Mouse (Mus musculus) midbrain, postnatal 0 days (tissue): ENCODE data around the gene Atp13a4. TPM values are rescaled to one million over a fixed set of nuclear protein-coding genes. Genes with fewer than 3 reads are reported as not detected.

Source experiments
- ATAC-seq: fragments of 200-750 bp; cut with Nextera tagmentation; 2 replicates; pipeline ENCODE4 v1.8.0; 2017; ENCODE audit warnings: moderate number of reproducible peaks, mild to moderate bottlenecking, moderate TSS enrichment, moderate library complexity; ENCODE audit not compliant: low FRiP score
- DNase-seq: peaks from one replicate; pipeline ENCODE4 v3.0.0-alpha.2; 2015; ENCODE audit warnings: low spot score
- H3K27ac ChIP-seq: fragments of 300-500 bp; sonication (generic); 2 replicates; pipeline ENCODE4 v1.5.1; 2014; ENCODE audit warnings: low read depth, mild to moderate bottlenecking, low read length, mixed read lengths
- H3K27me3 ChIP-seq: fragments of 300-500 bp; sonication (generic); 2 replicates; pipeline ENCODE4 v1.6.1; 2014; ENCODE audit warnings: low read length, control low read depth, mixed read lengths; ENCODE audit not compliant: insufficient read depth
- H3K36me3 ChIP-seq: fragments of 300-500 bp; sonication (generic); 2 replicates; pipeline ENCODE4 v1.6.1; 2014; ENCODE audit warnings: low read length, control low read depth, mixed read lengths; ENCODE audit not compliant: insufficient read depth
- H3K4me1 ChIP-seq: fragments of 300-500 bp; sonication (generic); 2 replicates; pipeline ENCODE4 v1.6.1; 2014; ENCODE audit warnings: mild to moderate bottlenecking, control low read depth, antibody characterized with exemption, low read length, mixed read lengths; ENCODE audit not compliant: insufficient read depth
- H3K4me2 ChIP-seq: fragments of 300-500 bp; sonication (generic); 2 replicates; pipeline ENCODE4 v1.6.1; 2014; ENCODE audit warnings: low read depth, mild to moderate bottlenecking, low read length, mixed read lengths; ENCODE audit not compliant: poor library complexity, severe bottlenecking
- H3K4me3 ChIP-seq: fragments of 300-500 bp; sonication (generic); 2 replicates; pipeline ENCODE4 v1.5.1; 2014; ENCODE audit warnings: low read depth, mild to moderate bottlenecking, low read length, moderate library complexity
- H3K9ac ChIP-seq: fragments of 300-500 bp; sonication (generic); replicated peaks from 2 replicates; pipeline ENCODE4 v1.6.1; 2014; ENCODE audit warnings: mild to moderate bottlenecking, low read length, moderate library complexity, mixed read lengths; ENCODE audit not compliant: poor library complexity, severe bottlenecking
- H3K9me3 ChIP-seq: fragments of 300-500 bp; sonication (generic); 2 replicates; pipeline ENCODE4 v1.6.1; 2016; ENCODE audit warnings: low read length, control low read depth
- CTCF ChIP-seq: IDR thresholded peaks from 2 replicates; pipeline ENCODE4 v1.5.1; 2016; ENCODE audit warnings: antibody characterized with exemption, mild to moderate bottlenecking
- WGBS: fragments of 180-500 bp; shearing (Covaris S2); extraction: QIAGEN DNeasy Blood & Tissue Kit; methylation state at CpG from one replicate; pipeline ENCODE4 v1.1.7; 2014; 5-methylcytosine and 5-hydroxymethylcytosine counted together
- polyA plus RNA-seq: library from polyadenylated mRNA; unstranded; fragments of >200 nt; fragmentation: Nextera tagmentation; extraction: Ambion mirVana; gene quantifications from 2 replicates; pipeline ENCODE4 v1.2.1, GENCODE M21; 2015
- total RNA-seq: library from RNA; depleted of rRNA; stranded (reverse); fragments of >200 nt; gene quantifications from 2 replicates; pipeline ENCODE4 v1.2.3, GENCODE M21; 2014

The Atp13a4 gene
- total and polyA plus RNA-seq, 2 experiments from 2014 or later, result 3.0 to 3.1 TPM

- WGBS, result 2% methylated on average over 7 of the region's 7 CpGs
- no peak overlapping the region for H3K4me3 ChIP-seq
- peak overlapping the region; percentile 38 for H3K4me2 ChIP-seq
- H3K27ac ChIP-seq, result no peak overlapping the region
- H3K27me3 ChIP-seq, result peaks cover 4% of the 10 kb centered on the region; the same call in 1 of the 2 replicates
- no peaks in the 10 kb centered on the region for H3K4me1 ChIP-seq
- no peak overlapping the region for H3K9ac ChIP-seq
- peak; percentile 88 for TF ChIP-seq CTCF
- H3K36me3 ChIP-seq, result no peaks in the 10 kb centered on the region
- H3K9me3 ChIP-seq, result no peaks in the 10 kb centered on the region
- DNase-seq (peak; percentile 95), ATAC-seq (no peak)
Measured at GRCm38 (mm10) chr16:29560869-29561268, 16.2 kb upstream of the Atp13a4 start.

GRCm38 (mm10) chr16:29560454-29560853, 15.8 kb upstream of the Atp13a4 start:
- no peak overlapping the region for H3K27ac ChIP-seq
- no peak for ATAC-seq
- no peaks in the 10 kb centered on the region for H3K4me1 ChIP-seq
- no peaks in the 10 kb centered on the region for H3K36me3 ChIP-seq
- 39% methylated on average over 10 of the region's 10 CpGs for WGBS
- peak overlapping the region; percentile 38 for H3K4me2 ChIP-seq
- H3K4me3 ChIP-seq, result no peak overlapping the region
- no peak for TF ChIP-seq CTCF
- no peaks in the 10 kb centered on the region for H3K9me3 ChIP-seq
- peak overlapping the region; percentile 24; the same call in 1 of the 2 replicates for H3K9ac ChIP-seq
- DNase-seq, result no peak
- peaks cover 4% of the 10 kb centered on the region; the same call in 1 of the 2 replicates for H3K27me3 ChIP-seq

GRCm38 (mm10) chr16:29559667-29560066, 15.0 kb upstream of the Atp13a4 start:
- Histone ChIP-seq H3K9me3 (no peaks in the 10 kb centered on the region), H3K27ac (no peak overlapping the region), H3K36me3 (no peaks in the 10 kb centered on the region), H3K27me3 (peaks cover 4% of the 10 kb centered on the region; the same call in 1 of the 2 replicates), H3K4me2 (no peak overlapping the region), H3K4me1 (no peaks in the 10 kb centered on the region), H3K9ac (no peak overlapping the region), H3K4me3 (no peak overlapping the region)
- WGBS, result 84% methylated on average over 5 of the region's 5 CpGs
- TF ChIP-seq CTCF, result no peak
- ATAC-seq (no peak), DNase-seq (no peak)

- DNase-seq, result peak; percentile 27
- no peak for TF ChIP-seq CTCF
- no peaks in the 10 kb centered on the region for H3K9me3 ChIP-seq
- H3K4me2 ChIP-seq, result peak overlapping the region; percentile 29; the same call in 1 of the 2 replicates
- no peak for ATAC-seq
- WGBS, result 62% methylated on average over 11 of the region's 11 CpGs
- 0 out of 2 replicates have a peak overlapping the region, but pooled peaks have one; percentile 9 for H3K9ac ChIP-seq
- H3K27me3 ChIP-seq, result no peaks in the 10 kb centered on the region
- H3K4me3 ChIP-seq, result peak overlapping the region; percentile 13; the same call in 1 of the 2 replicates
- H3K36me3 ChIP-seq, result no peaks in the 10 kb centered on the region
- no peak overlapping the region for H3K27ac ChIP-seq
- no peaks in the 10 kb centered on the region; the same call in 1 of the 2 replicates for H3K4me1 ChIP-seq
Measured at GRCm38 (mm10) chr16:29541261-29541683, 3.4 kb downstream of the Atp13a4 start.

GRCm38 (mm10) chr16:29539906-29540305, 4.8 kb downstream of the Atp13a4 start:
- no peak overlapping the region for H3K27ac ChIP-seq
- no peak for DNase-seq

GRCm38 (mm10) chr16:29536411-29537204, 8.1 kb downstream of the Atp13a4 start:
- ATAC-seq (0 out of 2 replicates have a peak, but pooled peaks have one; percentile 34), DNase-seq (peak; percentile 73)
- no peak overlapping the region for H3K9ac ChIP-seq
- no peaks in the 10 kb centered on the region for H3K9me3 ChIP-seq
- H3K4me3 ChIP-seq, result no peak overlapping the region
- 66% methylated on average over 15 of the region's 15 CpGs for WGBS
- no peaks in the 10 kb centered on the region for H3K27me3 ChIP-seq
- no peak overlapping the region for H3K27ac ChIP-seq
- H3K4me1 ChIP-seq, result no peaks in the 10 kb centered on the region; the same call in 1 of the 2 replicates
- H3K36me3 ChIP-seq, result no peaks in the 10 kb centered on the region
- no peak overlapping the region for H3K4me2 ChIP-seq
- TF ChIP-seq CTCF, result no peak

More at GRCm38 (mm10) chr16:29539906-29540305, 4.8 kb downstream of the Atp13a4 start:
- Histone ChIP-seq H3K9me3 (no peaks in the 10 kb centered on the region), H3K27me3 (no peaks in the 10 kb centered on the region), H3K9ac (no peak overlapping the region), H3K36me3 (no peaks in the 10 kb centered on the region), H3K4me3 (no peak overlapping the region), H3K4me2 (peak overlapping the region; percentile 9; the same call in 1 of the 2 replicates), H3K4me1 (no peaks in the 10 kb centered on the region; the same call in 1 of the 2 replicates)
- no peak for TF ChIP-seq CTCF
- no peak for ATAC-seq
